Mouse (Mus musculus) stomach, postnatal 0 days (tissue): ENCODE measurements around the gene Pafah1b2.

Experiments used
- CTCF ChIP-seq: IDR thresholded peaks from 2 replicates; pipeline ENCODE4 v1.5.1; 2016; ENCODE audit warnings: antibody characterized with exemption, low read depth, mild to moderate bottlenecking, moderate library complexity
- EP300 ChIP-seq: optimal IDR thresholded peaks from 2 replicates; pipeline ENCODE3; 2016; ENCODE audit warnings: antibody characterized with exemption

- TF ChIP-seq CTCF (no peak), EP300 (no peak)
Measured at GRCm38 (mm10) chr9:46023591-46023990, 11.1 kb upstream of the Pafah1b2 start.
